Mouse (Mus musculus) small intestine, adult 2 months (tissue): ENCODE measurements around the gene 3110021N24Rik. TPM values are rescaled to one million over a fixed set of nuclear protein-coding genes. Genes with fewer than 3 reads are reported as not detected.

ENCODE experiments used
- H3K27ac ChIP-seq: fragments of 200-500 bp; 2 replicates; pipeline ENCODE4 v1.5.1; 2012; ENCODE audit warnings: low read depth, low read length, control low read depth, inconsistent platforms; ENCODE audit not compliant: insufficient read depth
- H3K27me3 ChIP-seq: fragments of 200-500 bp; 2 replicates; pipeline ENCODE4 v1.6.1; 2012; ENCODE audit warnings: mild to moderate bottlenecking, moderate library complexity, low read length, inconsistent platforms; ENCODE audit not compliant: control insufficient read depth, insufficient read depth
- H3K36me3 ChIP-seq: fragments of 200-500 bp; 2 replicates; pipeline ENCODE4 v1.6.1; 2012; ENCODE audit warnings: mild to moderate bottlenecking, low read length, control low read depth, inconsistent platforms; ENCODE audit not compliant: control insufficient read depth, insufficient read depth
- H3K4me1 ChIP-seq: fragments of 200-500 bp; 2 replicates; pipeline ENCODE4 v1.6.1; 2012; ENCODE audit warnings: low read length, inconsistent platforms, mixed read lengths; ENCODE audit not compliant: control insufficient read depth, insufficient read depth, insufficient read length
- H3K4me3 ChIP-seq: fragments of 200-500 bp; 2 replicates; pipeline ENCODE4 v1.5.1; 2012; ENCODE audit warnings: low read depth, mild to moderate bottlenecking, control low read depth, inconsistent platforms, low read length, moderate library complexity
- CTCF ChIP-seq: fragments of 200-500 bp; IDR thresholded peaks from 2 replicates; pipeline ENCODE4 v1.5.1; 2012; ENCODE audit warnings: low read depth, mild to moderate bottlenecking, control low read depth, inconsistent platforms, low read length, moderate library complexity, mixed read lengths; ENCODE audit not compliant: insufficient replicate concordance, insufficient read length; ENCODE audit errors: extremely low read depth
- POLR2A ChIP-seq: fragments of 200-500 bp; IDR thresholded peaks from 2 replicates; pipeline ENCODE4 v1.6.1; 2012; ENCODE audit warnings: low read depth, mild to moderate bottlenecking, control low read depth, inconsistent platforms, low read length, moderate library complexity
- WGBS: fragments of 180-500 bp; shearing (Covaris S2); methylation state at CpG from one replicate; pipeline ENCODE4 v1.1.7; 2018; 5-methylcytosine and 5-hydroxymethylcytosine counted together
- polyA plus RNA-seq: library from polyadenylated mRNA; depleted of rRNA; stranded (reverse); fragments of >200 nt; gene quantifications from 2 replicates; pipeline ENCODE4 v1.2.3, GENCODE M21; 2012; rRNA removed

3110021N24Rik gene
- polyA plus RNA-seq, 1 experiment: 0.27 TPM

DNA sequence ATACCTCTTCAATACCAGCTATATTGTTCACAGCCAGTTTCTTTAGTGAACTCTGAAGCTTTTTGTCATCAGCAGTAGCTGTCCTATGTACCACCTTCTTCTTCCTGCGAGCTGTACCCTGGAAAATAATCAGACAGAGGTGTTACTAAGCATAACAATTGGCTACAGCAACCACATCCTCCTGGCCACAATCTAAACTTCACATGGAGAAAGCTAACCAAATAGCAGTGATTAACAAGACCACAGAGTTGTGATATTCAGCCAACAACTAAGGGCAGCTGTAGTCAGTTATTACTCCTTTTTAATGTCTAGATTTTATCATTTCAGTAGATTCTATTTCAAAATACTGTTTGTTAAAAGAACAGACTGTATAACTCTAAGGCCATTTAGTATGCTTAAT, 106.6 kb downstream of the 3110021N24Rik start:
- Histone ChIP-seq H3K27ac (no peak overlapping the region), H3K4me1 (no peaks in the 10 kb centered on the region), H3K4me3 (no peak overlapping the region), H3K36me3 (peaks cover 41% of the 10 kb centered on the region), H3K27me3 (no peaks in the 10 kb centered on the region)
- no peak for TF ChIP-seq POLR2A
- no peak for TF ChIP-seq CTCF
- WGBS: 72% methylated on average over 1 of the region's 1 CpGs

GRCm38 (mm10) chr4:108826643-108827042, 107.2 kb downstream of the 3110021N24Rik start:
- peaks cover 41% of the 10 kb centered on the region for H3K36me3 ChIP-seq
- H3K27me3 ChIP-seq: no peaks in the 10 kb centered on the region
- no peaks in the 10 kb centered on the region for H3K4me1 ChIP-seq
- no peak overlapping the region for H3K4me3 ChIP-seq
- WGBS: 80% methylated on average over 2 of the region's 2 CpGs
- no peak overlapping the region for H3K27ac ChIP-seq
- TF ChIP-seq CTCF (no peak), POLR2A (no peak)

DNA sequence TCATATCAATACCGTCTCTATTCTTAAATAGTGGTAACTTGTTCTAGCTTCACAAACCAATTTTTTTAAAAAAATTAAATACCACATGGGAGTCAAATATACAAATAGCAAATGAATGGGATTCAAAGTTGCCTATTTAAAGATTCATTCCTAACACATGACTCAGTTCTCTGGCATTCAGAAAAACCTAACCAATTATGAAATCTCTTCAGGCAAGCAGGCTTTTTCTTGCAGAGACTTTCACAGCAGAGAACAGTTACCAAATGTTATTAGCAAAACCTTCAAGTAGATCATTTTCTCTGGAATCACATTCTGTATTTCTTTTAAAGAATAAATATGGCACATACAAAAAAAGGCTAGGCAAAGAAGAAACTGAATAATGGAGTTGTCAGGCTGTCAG, 111.2 kb downstream of the 3110021N24Rik start:
- no peak overlapping the region for H3K4me3 ChIP-seq
- H3K27ac ChIP-seq: no peak overlapping the region
- H3K27me3 ChIP-seq: no peaks in the 10 kb centered on the region
- TF ChIP-seq POLR2A (no peak), CTCF (no peak)
- peaks cover 7% of the 10 kb centered on the region; the same call in 1 of the 2 replicates for H3K4me1 ChIP-seq
- 81% methylated on average over 1 of the region's 1 CpGs for WGBS
- H3K36me3 ChIP-seq: peaks cover 16% of the 10 kb centered on the region

Other genes starting within 250 kb of the 3110021N24Rik start
- 1.1 and 1.4 TPM in 2 replicates for gene Prpf38a, start 140.3 kb upstream of the 3110021N24Rik start, polyA plus RNA-seq
- gene Orc1, start 140.2 kb upstream of the 3110021N24Rik start, polyA plus RNA-seq: 0.15 and 0.41 TPM in 2 replicates
- 9.0 and 20.5 TPM in 2 replicates for gene Cc2d1b, start 99.7 kb upstream of the 3110021N24Rik start, polyA plus RNA-seq
- 1.7 and 3.2 TPM in 2 replicates for gene Zfyve9, start 61.1 kb downstream of the 3110021N24Rik start, polyA plus RNA-seq
- gene Btf3l4, start 114.0 kb downstream of the 3110021N24Rik start, polyA plus RNA-seq: 2.3 and 3.2 TPM in 2 replicates
- 2.9 and 4.0 TPM in 2 replicates for gene Txndc12, start 115.0 kb downstream of the 3110021N24Rik start, polyA plus RNA-seq
- 22.0 and 24.1 TPM in 2 replicates for gene Kti12, start 128.1 kb downstream of the 3110021N24Rik start, polyA plus RNA-seq
- 0.13 and 0.15 TPM in 2 replicates for gene A730015C16Rik, start 129.0 kb downstream of the 3110021N24Rik start, polyA plus RNA-seq
- gene Rab3b, start 159.4 kb downstream of the 3110021N24Rik start, polyA plus RNA-seq: 4.8 and 9.5 TPM in 2 replicates